Mouse (Mus musculus): ENCODE results near the gene Nosip. TPM values are rescaled to one million over a fixed set of nuclear protein-coding genes. Genes with fewer than 3 reads are reported as not detected.

Nosip gene
- polyA plus RNA-seq, 1 experiment from 2014 or later = 67.7 TPM

MicroRNAs within 50 kb of the gene (microRNA counts, 519-probe panel; counts per million panel counts)
- microRNA mmu-miR-150 = 2,597 counts per million, percentile 77 among the panel's probes with 10 or more counts

Small RNAs within 50 kb of the gene (microRNA-seq; reads per million reads assigned to microRNA genes)
- gene Mir150 (85.0 reads per million, percentile 52 among the genes with 10 or more reads in this experiment), gene Mir5121 (12.9 reads per million, percentile 33 among the genes with 10 or more reads in this experiment), gene Mir7054 (1.2 reads per million)

Other genes with a start within 250 kb of the Nosip start
- 43.6 and 45.9 TPM in 2 replicates for gene Nup62, start 246.3 kb upstream of the Nosip start, polyA plus RNA-seq (2015; fragmentation: Nextera tagmentation; extraction: Ambion mirVana)
- gene Il4i1, start 246.0 kb upstream of the Nosip start, polyA plus RNA-seq (2015; fragmentation: Nextera tagmentation; extraction: Ambion mirVana) = 0.57 and 1.0 TPM in 2 replicates
- 2.5 and 3.0 TPM in 2 replicates for gene Atf5, start 245.8 kb upstream of the Nosip start, polyA plus RNA-seq (2015; fragmentation: Nextera tagmentation; extraction: Ambion mirVana)
- gene Akt1s1, start 213.4 kb upstream of the Nosip start, polyA plus RNA-seq (2015; fragmentation: Nextera tagmentation; extraction: Ambion mirVana) = 82.2 and 83.2 TPM in 2 replicates
- gene Tbc1d17, start 213.3 kb upstream of the Nosip start, polyA plus RNA-seq (2015; fragmentation: Nextera tagmentation; extraction: Ambion mirVana) = 118 and 123 TPM in 2 replicates
- gene Pnkp, start 205.3 kb upstream of the Nosip start, polyA plus RNA-seq (2015; fragmentation: Nextera tagmentation; extraction: Ambion mirVana) = 27.9 and 30.4 TPM in 2 replicates
- 419 and 448 TPM in 2 replicates for gene Ptov1, start 192.6 kb upstream of the Nosip start, polyA plus RNA-seq (2015; fragmentation: Nextera tagmentation; extraction: Ambion mirVana)
- gene Med25, start 169.7 kb upstream of the Nosip start, polyA plus RNA-seq (2015; fragmentation: Nextera tagmentation; extraction: Ambion mirVana) = 153 and 158 TPM in 2 replicates
- 20.0 and 22.3 TPM in 2 replicates for gene Fuz, start 166.3 kb upstream of the Nosip start, polyA plus RNA-seq (2015; fragmentation: Nextera tagmentation; extraction: Ambion mirVana)
- gene Ap2a1, start 132.9 kb upstream of the Nosip start, polyA plus RNA-seq (2015; fragmentation: Nextera tagmentation; extraction: Ambion mirVana) = 122 and 136 TPM in 2 replicates
- 0.10 and 0.25 TPM in 2 replicates for gene Tsks, start 119.2 kb upstream of the Nosip start, polyA plus RNA-seq (2015; fragmentation: Nextera tagmentation; extraction: Ambion mirVana)
- gene Cpt1c, start 87.6 kb upstream of the Nosip start, polyA plus RNA-seq (2015; fragmentation: Nextera tagmentation; extraction: Ambion mirVana) = 58.4 and 63.1 TPM in 2 replicates
- gene Prmt1, start 75.9 kb upstream of the Nosip start, polyA plus RNA-seq (2015; fragmentation: Nextera tagmentation; extraction: Ambion mirVana) = 671 and 697 TPM in 2 replicates
- gene Irf3, start 64.8 kb upstream of the Nosip start, polyA plus RNA-seq (2015; fragmentation: Nextera tagmentation; extraction: Ambion mirVana) = 52.3 and 53.6 TPM in 2 replicates
- gene Bcl2l12, start 63.7 kb upstream of the Nosip start, polyA plus RNA-seq (2015; fragmentation: Nextera tagmentation; extraction: Ambion mirVana) = 7.0 and 8.3 TPM in 2 replicates
- gene Scaf1, start 46.1 kb upstream of the Nosip start, polyA plus RNA-seq (2015; fragmentation: Nextera tagmentation; extraction: Ambion mirVana) = 42.4 and 47.8 TPM in 2 replicates
- gene Rras, start 44.5 kb upstream of the Nosip start, polyA plus RNA-seq (2015; fragmentation: Nextera tagmentation; extraction: Ambion mirVana) = 12.2 and 12.4 TPM in 2 replicates
- gene Prr12, start 9.5 kb upstream of the Nosip start, polyA plus RNA-seq (2015; fragmentation: Nextera tagmentation; extraction: Ambion mirVana) = 13.6 and 13.9 TPM in 2 replicates
- gene Prrg2, start 248 bp downstream of the Nosip start, polyA plus RNA-seq (2015; fragmentation: Nextera tagmentation; extraction: Ambion mirVana) = 12.5 and 13.6 TPM in 2 replicates
- gene Rcn3, start 29.8 kb downstream of the Nosip start, polyA plus RNA-seq (2015; fragmentation: Nextera tagmentation; extraction: Ambion mirVana) = 43.5 and 47.8 TPM in 2 replicates
- gene Fcgrt, start 41.4 kb downstream of the Nosip start, polyA plus RNA-seq (2015; fragmentation: Nextera tagmentation; extraction: Ambion mirVana) = 22.7 and 27.9 TPM in 2 replicates
- gene Rps11, start 62.0 kb downstream of the Nosip start, polyA plus RNA-seq (2015; fragmentation: Nextera tagmentation; extraction: Ambion mirVana) = 657 and 700 TPM in 2 replicates
- gene Rpl13a, start 66.3 kb downstream of the Nosip start, polyA plus RNA-seq (2015; fragmentation: Nextera tagmentation; extraction: Ambion mirVana) = 602 and 620 TPM in 2 replicates
- gene Gm45713, start 73.8 kb downstream of the Nosip start, polyA plus RNA-seq (2015; fragmentation: Nextera tagmentation; extraction: Ambion mirVana) = 0.41 TPM in 1 of 2 replicates, not detected in the other
- gene Flt3l, start 74.0 kb downstream of the Nosip start, polyA plus RNA-seq (2015; fragmentation: Nextera tagmentation; extraction: Ambion mirVana) = 1.5 and 2.2 TPM in 2 replicates
- 89.9 and 91.9 TPM in 2 replicates for gene Pih1d1, start 91.9 kb downstream of the Nosip start, polyA plus RNA-seq (2015; fragmentation: Nextera tagmentation; extraction: Ambion mirVana)
- gene Aldh16a1, start 92.2 kb downstream of the Nosip start, polyA plus RNA-seq (2015; fragmentation: Nextera tagmentation; extraction: Ambion mirVana) = 13.7 and 18.2 TPM in 2 replicates
- gene Slc17a7, start 101.5 kb downstream of the Nosip start, polyA plus RNA-seq (2015; fragmentation: Nextera tagmentation; extraction: Ambion mirVana) = 0.55 and 1.1 TPM in 2 replicates
- not detected in 2 replicates for gene Gfy, start 117.1 kb downstream of the Nosip start, polyA plus RNA-seq (2015; fragmentation: Nextera tagmentation; extraction: Ambion mirVana)
- gene Pth2, start 118.6 kb downstream of the Nosip start, polyA plus RNA-seq (2015; fragmentation: Nextera tagmentation; extraction: Ambion mirVana) = 1.1 and 1.2 TPM in 2 replicates
- gene Ccdc155, start 142.5 kb downstream of the Nosip start, polyA plus RNA-seq (2015; fragmentation: Nextera tagmentation; extraction: Ambion mirVana) = 0.45 and 0.53 TPM in 2 replicates
- gene Dkkl1, start 149.7 kb downstream of the Nosip start, polyA plus RNA-seq (2015; fragmentation: Nextera tagmentation; extraction: Ambion mirVana) = 6.2 and 10.5 TPM in 2 replicates
- gene Tead2, start 153.3 kb downstream of the Nosip start, polyA plus RNA-seq (2015; fragmentation: Nextera tagmentation; extraction: Ambion mirVana) = 30.5 and 39.5 TPM in 2 replicates
- 1.3 and 1.4 TPM in 2 replicates for gene Cd37, start 176.7 kb downstream of the Nosip start, polyA plus RNA-seq (2015; fragmentation: Nextera tagmentation; extraction: Ambion mirVana)
- 0.93 and 1.2 TPM in 2 replicates for gene Slc6a16, start 178.7 kb downstream of the Nosip start, polyA plus RNA-seq (2015; fragmentation: Nextera tagmentation; extraction: Ambion mirVana)
- not detected in 2 replicates for gene Slc6a21, start 215.1 kb downstream of the Nosip start, polyA plus RNA-seq (2015; fragmentation: Nextera tagmentation; extraction: Ambion mirVana)